Mouse (Mus musculus) heart, postnatal 4 days (tissue): ENCODE measurements around the gene Psma7. TPM values are rescaled to one million over a fixed set of nuclear protein-coding genes. Genes with fewer than 3 reads are reported as not detected.

Experiments used
- DNase-seq: peaks from one replicate; pipeline ENCODE4 v3.0.0; 2021
- total RNA-seq, 2 experiments: library from RNA; stranded (reverse); gene quantifications; 2 replicates each; pipeline ENCODE4 v1.2.3; 2021

Gene Psma7
- total RNA-seq, 2 experiments from 2014 or later, result 174 to 190 TPM

DNA sequence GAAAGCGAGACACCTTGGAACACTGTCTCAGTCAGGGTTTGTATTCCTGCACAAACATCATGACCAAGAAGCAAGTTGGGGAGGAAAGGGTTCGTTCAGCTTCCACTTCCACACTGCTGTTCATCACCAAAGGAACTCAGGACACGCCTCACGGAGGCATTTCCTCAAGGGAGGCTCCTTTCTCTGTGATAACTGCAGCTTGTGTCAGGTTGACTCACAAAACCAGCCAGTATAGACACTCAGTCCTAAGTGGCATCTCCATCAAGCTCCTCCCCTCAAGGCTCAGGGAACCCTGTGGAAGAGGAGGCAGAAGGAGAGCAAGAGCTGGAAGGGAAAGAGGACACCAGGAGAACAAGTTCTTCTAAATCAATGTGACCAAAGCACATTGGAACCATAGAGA, 43.8 kb downstream of the Psma7 start:
- DNase-seq, result no peak

DNA sequence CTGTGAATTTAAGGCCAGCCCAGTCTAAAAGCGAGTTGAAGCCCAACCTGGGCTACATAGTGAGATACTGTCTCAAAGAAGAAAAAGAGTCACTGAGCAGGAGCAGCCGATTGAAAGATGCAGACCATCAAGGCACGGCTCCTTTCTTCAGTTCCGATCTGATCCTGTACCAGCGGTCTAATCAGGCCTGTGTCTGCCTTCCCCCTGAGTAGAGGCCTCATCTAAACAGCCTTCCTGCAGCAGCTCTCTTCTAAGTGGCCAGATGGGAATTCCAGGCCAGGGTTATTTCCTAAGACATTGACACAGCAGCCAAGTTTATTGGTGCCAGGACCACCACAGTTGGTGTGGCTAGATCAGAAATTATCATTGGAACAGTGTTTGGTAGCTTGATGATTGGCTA, 49.2 kb downstream of the Psma7 start:
- no peak for DNase-seq

DNA sequence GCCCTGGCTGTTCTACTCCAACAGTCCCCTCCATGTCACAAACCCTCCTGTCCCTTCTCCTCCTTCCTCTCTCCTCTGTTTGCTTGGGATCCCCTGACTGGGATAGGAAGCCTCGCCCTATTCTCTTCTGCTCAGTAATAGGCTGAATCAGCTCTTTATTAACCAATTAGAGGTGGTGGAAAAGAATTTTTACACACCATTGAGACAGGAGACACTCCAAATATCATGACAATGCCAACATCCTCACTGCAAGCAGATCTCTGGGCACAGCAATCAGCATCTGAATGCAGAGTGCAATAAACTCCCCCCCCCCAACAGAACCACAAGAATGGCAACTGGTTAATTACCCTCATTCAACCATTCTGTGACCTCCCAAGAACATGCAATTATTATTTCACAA, 53.1 kb downstream of the Psma7 start:
- no peak for DNase-seq

GRCm38 (mm10) chr2:179986437-179987022, 55.7 kb downstream of the Psma7 start:
- no peak for DNase-seq

Other genes with a start within 250 kb of the Psma7 start
- gene Taf4, start 65.8 kb downstream of the Psma7 start, total RNA-seq, result 10 to 100 TPM; 18.3 to 20.6 TPM
- 10 to 100 TPM; 48.7 to 49.8 TPM for gene Lsm14b, start 17.4 kb downstream of the Psma7 start, total RNA-seq
- 1 to 10 TPM; 4.0 TPM for gene Ss18l1, start 76 bp upstream of the Psma7 start, total RNA-seq
- 10 to 100 TPM; 14.2 to 16.5 TPM for gene Mtg2, start 28.2 kb upstream of the Psma7 start, total RNA-seq
- gene Hrh3, start 62.1 kb upstream of the Psma7 start, total RNA-seq, result not detected
- 10 to 100 TPM; 28.5 to 28.6 TPM for gene Osbpl2, start 76.9 kb upstream of the Psma7 start, total RNA-seq
- 100 to 1,000 TPM; 103 to 104 TPM for gene Adrm1, start 129.1 kb upstream of the Psma7 start, total RNA-seq
- gene Lama5, start 183.4 kb upstream of the Psma7 start, total RNA-seq, result 10 to 100 TPM; 47.8 to 49.6 TPM
- 100 to 1,000 TPM; 619 to 692 TPM for gene Rps21, start 214.9 kb upstream of the Psma7 start, total RNA-seq
- gene Cables2, start 231.1 kb upstream of the Psma7 start, total RNA-seq, result 10 to 100 TPM; 15.2 to 15.4 TPM
- gene Rbbp8nl, start 247.4 kb upstream of the Psma7 start, total RNA-seq, result not detected